ENCODE assay signal across 24 mouse cellular contexts in the genomic region with DNA sequence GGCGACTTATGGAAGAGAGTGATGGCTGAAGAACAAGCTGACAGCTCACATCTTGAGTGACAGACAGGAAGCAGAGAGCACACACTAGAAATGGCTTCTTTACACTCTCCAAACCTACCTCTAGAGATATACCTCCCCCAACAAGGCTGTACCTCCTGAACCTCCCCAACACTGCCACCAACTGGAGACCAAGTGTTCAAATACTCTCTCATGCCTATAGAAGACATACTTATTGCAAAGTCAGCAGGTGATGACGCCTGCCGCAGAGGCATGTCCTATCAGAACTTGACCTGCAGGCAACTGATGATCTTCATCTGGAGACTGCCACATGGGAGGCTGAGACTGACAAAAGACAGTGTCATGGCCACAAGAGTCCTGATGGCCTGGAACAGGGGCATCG.
A peak's percentile ranks its signal among the peaks of the same experiment; 100 is the strongest.
DNase-seq lines count a peak whose midpoint lies in the region; TF ChIP-seq lines count a peak whose summit lies in the region.
"Had no signal": no experiment of that assay in that cellular context is flagged by ENCODE, and none has a peak within 500 bp of the region (broad histone marks: within the 10 kb centered on the region; RNA-seq: fewer than 3 reads in every experiment).

No protein-coding gene starts in this region.

- DNase-seq in layer of hippocampus, adult 2 months (ENCODE audit: low spot score in 2 of 2) = no peak
- DNase-seq in layer of hippocampus, adult 8-10 months (ENCODE audit: low spot score in 2 of 2) = no peak
- peak; percentile 22 for DNase-seq in ES-CJ7 (ENCODE audit: low read depth, low spot score)
- no peak for DNase-seq in ES-E14 (ENCODE audit: low read depth, low spot score)
- DNase-seq in ZHBTc4 (ENCODE audit: low read depth, low spot score) = peak; percentile 41
- DNase-seq in heart, adult 11 months = no peak
- DNase-seq in spleen, postnatal 14 days (ENCODE audit: low spot score in 2 of 2) = no peak
- no peak for DNase-seq in thymus, adult 18-20 months
- DNase-seq: adrenal gland, postnatal 10 days; adrenal gland, postnatal 36 days; cerebellum, adult 18-20 months; cerebellum, adult 9-10 months; cerebellum, postnatal 14 days; gastrocnemius, postnatal 25 days; heart, adult 2 months; heart, postnatal 14 days; heart, postnatal 4 days had no signal

- no peaks in the 10 kb centered on the region for H3K9me3 ChIP-seq in ES-E14 (ENCODE audit: control insufficient read depth, insufficient read depth, low read depth, low read length)
- H3K9me3 ChIP-seq: forebrain, embryonic 10.5 days; forebrain, embryonic 13.5 days; G1E; heart, embryonic 10.5 days; heart, embryonic 13.5 days; hindbrain, embryonic 12.5 days; hindbrain, embryonic 15.5 days had no signal

- in situ Hi-C loops in ES-E14 (cut with MboI; ENCODE audit: low sequenced_read_pairs in 2 of 2, unreplicated experiment in 2 of 2) = loop anchor here (5.0 to 25.0 kb wide), 4 partner anchors 257 to 365 kb away; no protein-coding TSS in a partner anchor

- H3K4me1 ChIP-seq in ES-E14 (ENCODE audit: control insufficient read depth in 2 of 2, insufficient read depth in 2 of 2, low read length in 2 of 2, poor library complexity in 1 of 2) = no peaks in the 10 kb centered on the region
- H3K4me1 ChIP-seq: forebrain, embryonic 13.5 days; hindbrain, embryonic 12.5 days had no signal

- H3K9ac ChIP-seq in ES-E14 (ENCODE audit: insufficient read depth, low read depth, low read length, poor library complexity, severe bottlenecking) = no peak overlapping the region
- H3K9ac ChIP-seq: forebrain, embryonic 13.5 days; heart, embryonic 13.5 days; hindbrain, embryonic 12.5 days; hindbrain, embryonic 15.5 days had no signal

- TF ChIP-seq CTCF in layer of hippocampus, adult 2 months (conservative IDR thresholded peaks at IDR 0.05) = 0 out of 2 replicates have a peak, but pooled peaks have one; percentile 10

- no peak overlapping the region for H3K4me3 ChIP-seq in layer of hippocampus, adult 2 months
- H3K4me3 ChIP-seq in ES-E14 (ENCODE audit: insufficient read depth in 1 of 2, low read depth in 1 of 2, low read length in 2 of 2, poor library complexity in 1 of 2, severe bottlenecking in 1 of 2) = no peak overlapping the region
- H3K4me3 ChIP-seq: forebrain, embryonic 10.5 days; forebrain, embryonic 13.5 days; heart, adult 2 months; heart, embryonic 10.5 days; heart, embryonic 13.5 days; hindbrain, embryonic 12.5 days; hindbrain, embryonic 15.5 days had no signal

- no peak overlapping the region for H3K27ac ChIP-seq in layer of hippocampus, adult 2 months
- no peak overlapping the region for H3K27ac ChIP-seq in ES-E14 (ENCODE audit: insufficient read depth, low read depth, low read length, poor library complexity, severe bottlenecking)
- H3K27ac ChIP-seq: forebrain, embryonic 10.5 days; forebrain, embryonic 13.5 days; heart, adult 2 months; heart, embryonic 10.5 days; heart, embryonic 13.5 days; hindbrain, embryonic 12.5 days; hindbrain, embryonic 15.5 days had no signal

- no peaks in the 10 kb centered on the region for H3K36me3 ChIP-seq in ES-E14 (ENCODE audit: control insufficient read depth, insufficient read depth, low read length, poor library complexity, severe bottlenecking)
- H3K36me3 ChIP-seq: forebrain, embryonic 10.5 days; G1E; heart, embryonic 10.5 days; heart, embryonic 13.5 days; hindbrain, embryonic 12.5 days; hindbrain, embryonic 15.5 days had no signal

TF ChIP-seq in ES-E14, 5 proteins besides CTCF, POLR2A, EP300 and RAD21:
- TF ChIP-seq MAFK (IDR thresholded peaks at IDR 0.05; ENCODE audit: insufficient read depth, low read depth, low read length) = peak; percentile 70
- TF ChIP-seq ZC3H11A (IDR thresholded peaks at IDR 0.05; ENCODE audit: borderline replicate concordance, low read depth, low read length) = no peak
- no peak for TF ChIP-seq HCFC1 (IDR thresholded peaks at IDR 0.05; ENCODE audit: borderline replicate concordance, insufficient read depth, low read length)
- no peak for TF ChIP-seq CHD2 (IDR thresholded peaks at IDR 0.05; ENCODE audit: low read depth, low read length)
- TF ChIP-seq ZNF384 (IDR thresholded peaks at IDR 0.05; ENCODE audit: low read depth, low read length) = no peak

Comparison
In these comparisons a context has a peak if more than half of its experiments do, and no peak if none do; other contexts are left out.
1. DNase-seq: peak in ES-CJ7 (single experiment) and ZHBTc4 (single experiment); none in layer of hippocampus, adult 2 months (0 of 2), layer of hippocampus, adult 8-10 months (0 of 2), ES-E14 (single experiment), heart, adult 11 months (single experiment), spleen, postnatal 14 days (0 of 2) and thymus, adult 18-20 months (0 of 2).